Mouse (Mus musculus) Muller cell, postnatal 12 days (primary cell): ENCODE measurements at regions not wholly inside any gene's neighbourhood (a gene's known extent, or its start where the extent isn't known, plus 50 kb on each side); places are given as distances from the start of the nearest gene placed in this dataset.

Experiments used
- DNase-seq: peaks from one replicate; pipeline ENCODE4 v3.0.0-alpha.2; 2015; ENCODE audit errors: inconsistent ontology term

DNA sequence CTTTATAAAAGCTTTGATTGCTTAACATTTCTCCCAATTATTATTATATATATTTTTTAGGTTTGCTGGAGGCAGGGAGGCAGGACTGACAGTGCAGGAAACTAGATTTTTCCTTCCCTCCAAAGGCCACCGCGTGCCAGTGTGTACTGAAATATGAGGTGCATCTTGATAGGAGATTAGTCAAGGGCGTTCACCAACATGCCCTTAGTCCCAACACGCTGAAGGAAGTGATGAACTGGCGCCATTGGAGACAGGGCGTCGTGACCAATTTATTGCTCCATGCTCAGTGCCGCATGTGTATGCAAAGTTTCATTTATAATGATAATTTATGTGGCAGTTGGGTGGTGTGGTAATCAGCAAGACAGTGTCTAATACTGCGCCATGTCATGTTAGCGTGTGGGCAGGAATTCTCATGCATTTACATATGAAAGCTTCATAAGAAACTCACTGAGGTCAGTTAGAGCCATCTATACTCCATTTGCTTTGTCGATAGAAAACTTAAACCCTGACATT is 66.2 kb downstream of the Isl1 start:
- DNase-seq, result no peak

DNA sequence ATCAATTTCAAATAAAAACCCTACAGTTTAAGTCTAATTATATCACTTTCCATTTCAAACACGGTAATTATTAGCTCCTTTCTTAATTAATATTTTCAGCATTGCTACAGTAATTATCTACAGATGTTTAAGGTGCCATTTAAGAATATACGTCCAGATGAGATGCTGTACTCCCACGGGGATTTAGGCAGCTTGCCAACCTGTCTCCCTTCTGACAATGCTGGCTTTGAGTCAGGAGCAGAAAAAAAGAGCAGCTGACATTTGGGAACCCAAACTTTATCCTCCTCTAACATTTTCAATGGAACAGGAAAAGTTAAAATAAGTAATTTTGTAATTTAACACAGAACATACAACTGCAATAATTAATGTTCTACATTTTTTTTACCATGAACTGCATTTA is 94.4 kb downstream of the Isl1 start:
- no peak for DNase-seq

GRCm38 (mm10) chr13:116213843-116214829 is 95.4 kb downstream of the Isl1 start:
- DNase-seq, result no peak

DNA sequence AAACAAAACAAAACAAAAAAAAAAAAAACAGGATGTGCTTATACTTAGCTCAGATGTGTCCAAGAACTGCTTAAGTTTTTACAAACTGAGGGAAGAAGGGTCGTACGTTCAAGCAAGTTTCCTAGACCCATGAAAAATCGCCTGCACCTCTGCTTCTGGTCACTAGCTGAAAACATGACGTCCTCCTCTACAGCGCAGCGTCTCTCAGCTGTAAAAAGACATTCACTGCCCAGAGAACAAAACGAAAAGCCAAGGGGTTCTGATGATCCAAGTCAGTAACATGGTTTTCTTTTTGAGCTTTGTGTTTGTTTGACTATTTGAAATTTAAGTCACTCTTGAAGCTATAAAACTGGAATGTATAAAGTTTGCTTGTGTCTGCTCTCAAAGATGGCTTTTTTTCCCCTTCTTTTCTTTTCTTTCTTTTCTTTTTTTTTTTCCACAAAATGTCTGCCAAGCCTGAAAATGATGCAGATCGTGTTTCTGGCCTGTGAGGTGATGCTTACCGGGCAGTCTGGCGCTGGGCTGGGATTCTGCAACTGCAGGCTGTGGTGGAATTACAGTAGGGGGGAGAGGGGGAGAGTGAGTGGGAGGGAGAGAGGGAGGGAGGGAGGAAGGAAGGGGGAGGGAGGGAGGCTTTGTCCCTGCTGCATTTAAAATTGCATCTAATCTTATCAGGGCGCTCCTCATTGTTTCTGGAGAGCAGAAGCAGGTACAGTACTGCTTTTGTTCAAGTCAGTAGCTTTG is 108.1 kb downstream of the Isl1 start:
- DNase-seq, result peak; percentile 33

GRCm38 (mm10) chr13:116187059-116187458 is 122.4 kb downstream of the Isl1 start:
- DNase-seq, result no peak

DNA sequence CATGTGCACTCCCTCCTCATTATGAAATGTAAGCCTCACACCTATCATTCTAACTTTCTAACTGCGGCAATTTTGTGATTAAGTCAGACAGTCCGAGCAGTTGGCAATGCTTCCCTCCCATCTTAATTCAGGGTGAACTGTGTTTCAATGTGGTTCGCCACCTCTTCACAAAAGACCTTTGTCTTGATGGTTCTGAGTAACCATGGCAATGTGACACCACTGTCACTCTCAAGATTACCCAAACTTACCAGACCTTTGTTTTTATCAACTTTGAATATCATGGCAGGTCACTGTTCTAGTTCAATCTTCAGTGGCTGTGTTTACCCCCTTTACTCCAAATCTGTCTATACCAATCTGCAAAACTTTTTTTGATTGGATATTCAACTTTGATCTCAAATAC is 131.7 kb downstream of the Isl1 start:
- no peak for DNase-seq

DNA sequence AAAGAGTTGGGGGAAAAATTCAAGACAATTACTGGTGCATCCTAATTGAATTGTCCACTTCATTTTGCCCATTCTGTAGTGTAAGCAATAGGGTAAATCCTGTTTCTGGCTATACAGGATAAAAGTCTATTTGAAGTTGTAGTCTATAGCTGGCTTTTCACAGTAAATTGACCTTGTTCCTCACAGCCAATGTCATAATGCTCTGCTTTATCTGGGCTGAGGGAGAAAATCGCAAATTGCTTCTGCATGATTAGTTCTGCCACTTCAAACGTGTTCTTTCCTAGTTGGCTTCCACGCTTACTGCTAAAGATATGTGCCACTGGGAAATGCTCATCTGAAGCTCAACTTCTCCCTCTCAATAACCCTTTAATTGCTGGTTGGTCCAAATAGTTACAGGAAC is 134.5 kb downstream of the Isl1 start:
- no peak for DNase-seq

- no peak for DNase-seq
Observed at GRCm38 (mm10) chr13:116173866-116174265, 135.6 kb downstream of the Isl1 start.

- DNase-seq, result no peak
Observed at GRCm38 (mm10) chr13:116143022-116143421, 166.5 kb downstream of the Isl1 start.

- DNase-seq, result no peak
Observed at GRCm38 (mm10) chr13:116118664-116119063, 190.8 kb downstream of the Isl1 start.

GRCm38 (mm10) chr13:116111032-116111808 is 198.3 kb downstream of the Isl1 start:
- DNase-seq, result no peak

GRCm38 (mm10) chr13:116110578-116110977 is 198.9 kb downstream of the Isl1 start:
- no peak for DNase-seq

DNA sequence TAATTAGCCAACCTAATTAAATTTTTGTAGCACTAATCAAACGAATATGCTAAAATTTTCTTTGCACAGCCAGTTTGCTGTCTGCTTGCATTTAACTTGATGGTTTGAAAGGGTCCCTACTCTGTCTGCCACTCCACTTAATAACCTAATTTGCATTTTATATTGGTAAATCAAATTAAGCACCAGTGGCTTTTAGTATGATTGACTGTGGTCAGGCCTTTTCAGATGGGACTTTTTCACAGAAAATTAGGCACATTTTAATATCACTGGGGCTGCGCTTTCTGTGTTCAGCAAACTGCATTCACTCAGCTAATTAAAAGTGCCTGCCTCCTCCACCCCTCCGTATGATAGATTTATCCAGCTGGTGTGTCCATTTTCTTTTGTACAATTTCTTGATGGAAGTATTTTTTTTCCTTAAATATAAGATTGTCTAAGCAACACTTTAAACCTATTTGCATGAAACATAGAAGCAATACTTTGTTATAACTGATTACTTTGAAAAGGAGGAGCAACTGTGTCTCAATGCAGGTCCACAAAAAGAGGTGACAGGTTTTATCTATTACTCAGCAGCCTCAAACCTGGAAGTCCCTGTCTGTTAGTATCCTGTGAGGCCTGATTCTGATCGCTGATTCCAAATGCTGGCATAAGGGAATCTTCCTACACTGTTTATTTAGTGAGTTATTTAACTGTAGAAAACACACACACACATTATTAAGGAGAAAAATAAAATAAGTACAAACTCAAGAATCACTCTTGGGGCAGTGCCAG is 221.8 kb downstream of the Isl1 start:
- DNase-seq, result no peak

GRCm38 (mm10) chr13:116087140-116087539 is 222.3 kb downstream of the Isl1 start:
- DNase-seq, result no peak

DNA sequence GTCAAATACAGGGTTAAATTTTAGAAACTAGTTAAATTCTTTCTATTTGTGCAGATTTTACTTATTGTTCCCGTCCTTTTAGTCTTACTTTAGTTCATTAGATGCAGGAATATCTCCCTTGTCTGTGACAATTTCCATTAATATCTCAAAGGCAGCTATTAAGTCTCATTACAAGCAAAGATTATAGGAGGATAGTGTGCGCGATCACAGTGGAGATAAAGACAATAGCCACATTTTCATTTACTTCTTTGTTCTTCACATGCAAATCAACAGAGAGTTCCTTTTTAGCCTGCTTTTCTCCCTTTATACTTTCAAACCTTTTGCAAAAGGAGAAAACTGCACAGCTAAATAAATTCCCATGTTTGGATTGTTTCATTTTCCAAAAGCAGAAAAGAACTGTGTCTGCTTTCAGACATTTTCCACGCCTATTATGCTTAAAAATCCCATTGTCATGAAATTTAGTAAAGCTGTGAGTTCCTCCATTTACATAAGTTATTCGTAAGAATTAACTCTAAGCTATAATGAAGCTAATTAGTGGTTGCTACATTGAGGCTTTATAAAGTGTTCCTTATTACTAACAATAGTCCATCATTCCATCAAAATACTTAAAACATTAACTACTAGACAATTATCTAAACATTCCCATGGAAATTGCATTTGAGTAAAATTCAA is 252.4 kb downstream of the Isl1 start:
- DNase-seq, result no peak

GRCm38 (mm10) chr13:116056112-116056652 is 253.3 kb downstream of the Isl1 start:
- no peak for DNase-seq

- DNase-seq, result peak; percentile 7
Observed at GRCm38 (mm10) chr13:116036166-116036565, 273.3 kb downstream of the Isl1 start.

DNA sequence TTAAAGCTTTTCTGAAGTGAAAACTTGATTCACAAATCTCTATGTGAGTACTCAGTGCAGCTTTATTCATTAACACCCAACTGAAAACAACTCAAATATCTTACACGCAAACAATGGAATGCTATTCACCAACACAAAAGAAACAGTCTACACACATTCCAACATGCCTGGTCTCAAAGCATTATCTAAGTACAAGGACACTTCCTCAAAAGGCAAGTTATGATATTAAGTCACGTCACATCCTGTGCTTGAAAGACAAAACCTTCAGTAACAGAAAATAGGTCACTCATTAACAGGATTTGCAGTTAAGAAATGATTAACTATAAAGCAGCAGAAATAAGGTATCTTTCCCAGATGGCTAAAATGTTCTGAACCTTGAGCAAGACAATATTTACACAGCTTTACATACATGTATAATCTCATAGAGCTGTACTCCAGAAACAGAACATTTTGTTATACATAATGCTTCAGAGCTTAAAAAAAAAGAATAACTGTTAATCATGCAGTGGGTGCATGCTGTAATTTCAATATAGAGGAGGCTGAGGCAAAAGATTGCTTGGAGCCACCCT is 279.3 kb downstream of the Isl1 start:
- DNase-seq, result peak; percentile 75

DNA sequence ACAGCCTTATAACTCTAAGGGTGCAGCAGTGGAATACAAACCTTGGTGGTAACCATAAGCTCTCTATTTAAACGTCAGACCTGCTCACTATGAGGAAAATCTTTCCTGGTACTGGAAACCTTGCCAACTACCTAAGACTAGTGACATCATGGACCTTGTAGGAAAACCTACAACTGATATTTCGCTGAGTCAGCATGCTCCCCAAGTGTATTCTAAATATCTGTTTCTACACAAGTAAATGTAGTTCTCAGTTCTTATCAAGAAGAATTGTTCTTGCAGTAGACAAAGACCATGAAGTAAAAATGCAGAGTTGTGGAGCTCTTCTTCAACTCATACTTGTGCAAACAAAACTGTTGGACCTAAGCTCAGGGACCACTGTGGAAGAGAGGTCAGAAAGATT is 280.9 kb downstream of the Isl1 start:
- DNase-seq, result no peak

DNA sequence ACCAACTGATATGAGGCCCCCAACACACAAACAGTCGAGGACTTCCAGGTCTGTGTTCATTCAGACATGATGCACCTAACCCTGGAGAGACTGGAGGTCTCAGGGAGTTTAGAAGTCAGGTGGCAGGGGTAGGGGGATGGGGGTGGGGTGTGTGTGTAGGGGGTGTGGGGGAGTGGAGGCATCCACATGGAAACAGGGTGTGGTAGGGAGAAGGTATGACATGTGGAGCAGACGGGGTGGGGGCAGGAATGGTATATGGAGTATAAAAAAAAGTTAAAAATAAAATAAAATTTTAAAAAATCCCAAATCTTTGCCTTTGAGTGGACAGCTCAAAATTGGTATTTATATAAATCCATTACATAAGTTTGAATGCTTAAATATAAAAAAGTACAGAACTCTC is 282.3 kb downstream of the Isl1 start:
- DNase-seq, result no peak
